Mouse (Mus musculus) regulatory T cell (primary cell): ENCODE results near the gene Zfp990.
"Not testable (repeated sequence)": the region's sequence is repeated elsewhere in the genome, so short reads cannot be mapped to it uniquely, and the experiment has no call there.

Experiments
- in situ Hi-C: fragments of 300-600 bp; cut with MboI, MseI; formaldehyde crosslinking; loops from one replicate; pipeline ENCODE4 v1.15.1; 2025; ENCODE audit warnings: high pct_unique_total_duplicates

Zfp990 gene

DNA sequence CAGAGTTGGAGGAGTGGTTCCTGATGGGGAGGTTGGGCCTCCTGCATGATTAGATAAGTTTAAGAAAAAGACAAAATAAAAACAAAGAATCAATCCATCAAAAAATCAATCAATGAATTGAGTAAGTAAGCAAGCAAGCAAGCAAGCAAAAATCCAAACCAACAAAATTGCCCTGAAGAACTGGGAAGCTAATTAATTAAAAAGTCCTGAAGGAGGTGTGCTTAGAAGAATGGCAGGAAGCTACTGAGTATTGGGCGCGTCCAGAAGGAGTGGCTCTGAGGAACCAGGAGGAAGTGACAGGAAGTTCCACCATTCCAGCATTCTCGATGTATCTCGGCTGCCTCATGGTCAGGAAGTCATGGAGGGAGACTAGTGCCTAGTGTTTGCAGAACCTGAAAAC, at the start of gene Zfp990:
Zfp990 (plus strand) TSS at position 301 of the 400 bp plus-strand sequence.
- in situ Hi-C loops = not testable (repeated sequence)

DNA sequence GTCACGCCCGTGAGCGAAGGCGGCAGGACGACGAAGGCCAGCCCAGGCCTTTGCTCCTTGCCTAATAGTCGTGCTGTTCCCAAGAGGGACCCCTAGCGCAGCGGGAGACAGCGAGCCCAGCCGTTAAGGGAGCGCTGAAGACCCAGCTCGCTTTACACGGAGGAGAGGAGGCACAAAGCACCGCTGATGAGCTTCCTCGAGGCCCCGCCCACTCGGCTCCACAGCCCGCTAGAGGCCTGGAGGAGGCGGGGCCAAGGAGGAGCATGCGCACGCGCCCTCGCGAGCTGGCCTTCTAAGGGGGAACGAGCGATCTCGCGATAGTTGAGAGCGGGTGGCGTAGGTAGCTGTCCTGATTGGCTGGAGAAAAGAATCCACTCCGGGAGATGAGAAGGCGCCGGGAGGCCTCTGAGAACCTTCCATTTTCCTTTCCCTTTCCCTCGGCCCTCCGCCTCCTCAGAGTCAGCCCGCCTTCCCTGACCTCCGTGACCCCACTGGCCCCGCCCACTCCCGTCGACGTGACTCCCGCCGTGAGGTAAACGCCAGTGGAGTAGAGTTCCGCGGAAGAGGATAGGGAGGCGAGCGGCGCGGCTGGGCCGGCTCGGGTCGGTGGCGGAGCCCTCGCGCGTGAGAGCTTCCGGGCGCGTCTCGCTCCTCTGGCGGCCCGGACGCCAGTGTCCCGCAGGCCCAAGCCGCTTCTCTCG, 46.9 kb upstream of the Zfp990 start:
- in situ Hi-C loops = loop anchor here (10.0 kb wide), 1 partner anchor 299 kb away; no protein-coding TSS in a partner anchor

DNA sequence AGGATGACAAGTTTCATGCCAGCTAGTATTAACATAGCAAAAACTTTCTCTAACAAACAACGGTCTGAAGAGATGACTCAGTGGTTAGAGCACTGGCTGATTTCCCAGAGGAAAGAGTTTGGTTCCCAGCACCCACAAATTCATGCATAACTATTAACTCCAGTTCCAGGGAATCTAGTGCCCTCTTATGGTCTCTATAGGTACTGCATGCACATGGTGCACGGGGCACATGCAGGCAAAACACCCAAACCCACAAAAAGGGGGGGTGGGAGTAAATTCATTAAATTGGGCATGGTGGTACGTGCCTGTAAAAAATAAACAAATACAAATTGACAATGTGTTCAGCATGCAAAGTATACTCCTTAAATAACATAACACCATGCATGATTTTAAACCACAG, 32.4 kb upstream of the Zfp990 start:
- in situ Hi-C loops = no loop called here

DNA sequence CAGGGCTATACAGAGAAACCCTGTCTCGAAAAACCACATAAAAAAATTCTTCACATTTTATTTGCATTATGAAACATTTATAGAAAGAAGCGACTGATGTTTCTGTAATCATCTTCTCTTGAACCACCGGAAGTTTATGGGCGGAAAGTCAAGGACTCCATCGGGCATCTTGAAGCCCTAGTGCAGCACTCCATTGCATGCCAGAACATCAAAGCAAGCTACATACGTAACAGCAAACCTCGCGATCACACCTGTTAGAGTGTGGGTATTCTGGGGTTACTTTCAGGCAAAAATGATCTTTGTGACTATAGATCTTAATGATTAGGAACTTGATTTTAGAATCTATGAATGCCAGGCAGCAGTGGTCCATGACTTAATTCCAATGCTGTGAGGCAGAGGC, 29.9 kb upstream of the Zfp990 start:
- in situ Hi-C loops = loop anchor here (5.0 kb wide), 1 partner anchor 1002 kb away; no protein-coding TSS in a partner anchor

DNA sequence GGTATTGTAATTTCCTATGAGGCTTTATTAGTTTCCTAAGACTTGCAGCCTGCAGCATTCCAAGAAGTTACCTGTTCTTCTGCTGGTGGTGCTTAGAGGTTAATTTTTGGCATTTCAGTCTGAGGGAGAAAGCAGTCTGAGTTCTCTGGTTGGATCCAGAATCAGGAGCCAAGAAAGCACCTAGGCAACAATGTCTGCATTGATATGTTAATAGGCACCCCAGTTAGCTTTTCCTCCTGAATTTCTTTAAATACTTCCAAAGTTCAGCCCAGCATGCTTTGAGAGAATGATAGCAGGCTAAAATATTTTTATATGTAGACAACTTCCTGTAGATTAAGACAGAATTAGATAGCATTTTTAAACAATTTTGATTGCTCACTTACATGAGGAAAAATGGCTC, 21.2 kb upstream of the Zfp990 start:
- in situ Hi-C loops = no loop called here

DNA sequence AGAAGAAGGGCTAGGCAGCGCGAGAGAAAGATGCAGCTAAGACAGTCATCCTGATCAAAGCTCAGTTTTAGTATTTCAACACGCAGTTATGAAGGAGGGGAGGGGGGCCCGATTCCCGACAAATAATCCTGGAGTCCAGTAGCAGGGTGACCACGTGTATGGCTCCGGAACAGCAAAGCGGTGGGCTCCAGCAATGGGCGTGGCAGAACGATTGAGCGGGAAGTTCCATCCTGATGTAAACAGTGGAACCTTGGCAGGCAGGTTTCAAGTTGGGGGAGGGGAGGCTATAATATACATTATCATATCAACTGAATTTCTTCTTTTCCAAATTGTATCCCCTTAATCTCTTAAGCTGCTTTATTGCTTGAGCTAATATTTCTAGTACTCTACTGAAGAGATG, 18.4 kb upstream of the Zfp990 start:
- in situ Hi-C loops = loop anchor here (10.0 kb wide), 1 partner anchor 163 kb away; no protein-coding TSS in a partner anchor

DNA sequence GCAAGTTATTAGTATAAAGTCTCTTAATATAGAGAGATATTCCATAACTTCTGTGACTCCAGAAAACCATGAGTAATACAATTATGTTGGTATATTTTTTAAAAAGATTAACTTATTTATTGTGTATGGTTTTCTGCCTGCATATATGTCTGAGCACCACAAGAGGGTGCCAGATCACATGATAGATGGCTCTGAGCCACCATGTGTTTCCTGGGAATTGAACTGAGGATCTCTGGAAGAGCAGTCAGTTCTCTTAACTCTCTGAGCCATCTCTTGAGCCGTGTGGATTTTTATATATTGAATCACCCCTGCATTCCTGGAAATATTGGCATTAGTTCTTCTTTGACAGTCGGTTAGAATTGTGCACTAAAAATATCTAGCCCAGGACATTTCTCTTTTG, 17.2 kb upstream of the Zfp990 start:
- in situ Hi-C loops = loop anchor here (10.0 kb wide), 1 partner anchor 161 kb away; no protein-coding TSS in a partner anchor

DNA sequence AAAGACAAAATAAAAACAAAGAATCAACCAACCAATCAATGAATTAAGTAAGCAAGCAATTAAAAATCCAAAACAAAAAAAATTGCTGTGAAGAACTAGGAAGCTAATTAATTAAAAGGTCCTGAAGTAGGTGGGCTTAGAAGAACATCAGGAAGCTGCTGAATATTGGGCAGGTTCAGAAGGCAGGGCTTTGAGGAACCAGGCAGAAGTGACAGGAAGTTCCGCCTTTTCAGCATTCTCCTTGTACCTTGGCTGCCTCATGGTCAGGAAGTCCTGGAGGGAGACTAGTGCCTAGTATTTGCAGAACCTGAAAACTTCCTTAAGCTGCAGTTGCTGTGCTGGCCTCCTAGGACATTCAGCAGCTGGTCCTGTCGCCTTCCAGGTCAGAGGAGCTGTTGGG, 4.1 kb downstream of the Zfp990 start:
- in situ Hi-C loops = not testable (repeated sequence)

DNA sequence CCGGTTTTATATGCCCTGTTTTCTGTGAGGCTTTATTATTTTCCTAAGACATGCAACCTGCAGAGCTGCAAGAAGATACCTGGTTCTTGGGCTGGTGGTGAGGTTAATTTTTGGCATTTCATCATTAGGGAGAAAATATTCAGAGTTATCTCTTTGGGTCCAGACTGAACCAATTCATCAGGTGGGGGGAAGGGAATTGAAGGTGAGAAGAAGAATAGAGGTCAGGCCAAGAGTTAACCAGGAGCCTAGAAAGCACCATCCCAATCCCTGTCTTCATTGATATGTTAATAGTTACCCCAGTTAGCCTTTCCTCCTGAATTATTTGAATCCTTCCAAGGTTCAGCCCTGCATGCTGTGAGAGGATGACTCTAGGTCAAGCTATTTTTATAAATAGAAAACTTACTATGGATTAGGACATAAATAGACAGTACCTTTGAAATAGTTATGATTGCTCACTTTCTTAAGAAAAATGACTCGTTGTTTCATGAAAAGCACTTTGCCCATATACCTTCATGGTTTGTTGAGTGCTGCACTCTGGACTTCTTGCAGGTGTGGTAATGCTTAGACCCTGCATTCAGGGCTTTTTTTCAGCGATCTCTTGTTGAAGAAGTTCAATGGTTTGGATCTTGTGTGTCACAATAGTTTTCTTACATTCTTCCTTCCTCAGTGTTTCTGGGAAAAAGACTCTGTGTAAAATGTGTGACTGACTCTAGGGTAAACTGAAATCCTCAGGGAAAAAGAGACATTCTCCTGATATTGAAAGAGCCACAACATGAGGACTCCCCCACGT, 5.4 kb downstream of the Zfp990 start:
- in situ Hi-C loops = not testable (repeated sequence)

DNA sequence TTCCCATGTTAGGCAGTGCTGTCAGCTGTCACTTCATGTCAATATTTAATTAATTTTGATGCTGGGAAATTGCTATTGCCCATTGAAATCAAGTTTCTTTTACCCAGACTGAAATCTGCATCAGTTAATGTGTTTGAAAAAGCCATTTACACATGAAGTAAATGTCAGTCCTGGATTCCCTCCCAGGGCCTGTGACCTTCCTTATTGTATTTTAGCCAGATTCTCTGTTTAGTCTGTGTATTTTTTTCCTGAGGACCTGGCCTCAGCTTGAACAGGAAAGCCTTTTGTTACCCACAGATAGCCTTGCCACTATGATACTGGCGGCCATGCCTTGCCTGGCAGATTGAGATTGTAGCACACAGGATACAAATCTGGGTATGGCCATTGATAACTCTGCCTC, 6.8 kb downstream of the Zfp990 start:
- in situ Hi-C loops = not testable (repeated sequence)

DNA sequence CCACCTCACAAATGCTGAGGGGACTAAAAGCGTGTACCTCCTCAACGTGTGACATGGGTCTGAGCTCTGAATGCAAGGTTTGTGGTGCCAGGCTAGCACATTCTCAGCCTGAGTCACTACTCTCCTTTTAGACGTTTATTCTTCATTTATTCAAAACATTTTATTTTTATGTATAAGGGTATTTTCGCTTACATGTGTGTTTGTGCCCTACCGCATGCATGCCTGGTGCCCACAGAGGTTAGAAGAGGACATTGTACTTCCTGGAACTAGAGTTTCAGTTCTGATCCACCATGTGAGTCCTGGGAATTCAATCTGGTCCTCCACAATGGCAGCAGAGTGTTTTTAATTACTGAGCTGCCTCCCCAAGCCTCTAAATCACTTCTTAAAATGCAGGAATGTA, 33.3 kb downstream of the Zfp990 start:
- in situ Hi-C loops = loop anchor here (5.0 to 25.0 kb wide), 2 partner anchors 1293 to 1793 kb away; no protein-coding TSS in a partner anchor

DNA sequence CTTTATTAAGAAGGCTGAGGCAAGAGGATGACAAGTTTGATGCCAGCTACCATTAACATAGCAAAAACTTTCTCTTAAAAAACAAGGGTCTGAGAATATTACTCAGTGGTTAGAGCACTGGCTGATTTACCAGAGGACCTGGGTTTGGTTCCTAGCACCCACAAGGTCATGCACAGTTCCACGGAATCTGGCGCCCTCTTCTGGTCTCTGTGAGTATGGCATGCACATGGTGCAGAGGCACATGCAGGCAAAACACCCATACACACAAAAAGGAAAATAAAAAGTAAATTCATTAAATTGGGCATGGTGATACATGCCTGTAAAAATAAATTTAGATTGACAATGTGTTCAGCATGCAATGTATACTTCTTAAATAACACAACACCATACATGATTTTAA, 34.5 kb downstream of the Zfp990 start:
- in situ Hi-C loops = loop anchor here (25.0 kb wide), 1 partner anchor 1292 kb away; no protein-coding TSS in a partner anchor

DNA sequence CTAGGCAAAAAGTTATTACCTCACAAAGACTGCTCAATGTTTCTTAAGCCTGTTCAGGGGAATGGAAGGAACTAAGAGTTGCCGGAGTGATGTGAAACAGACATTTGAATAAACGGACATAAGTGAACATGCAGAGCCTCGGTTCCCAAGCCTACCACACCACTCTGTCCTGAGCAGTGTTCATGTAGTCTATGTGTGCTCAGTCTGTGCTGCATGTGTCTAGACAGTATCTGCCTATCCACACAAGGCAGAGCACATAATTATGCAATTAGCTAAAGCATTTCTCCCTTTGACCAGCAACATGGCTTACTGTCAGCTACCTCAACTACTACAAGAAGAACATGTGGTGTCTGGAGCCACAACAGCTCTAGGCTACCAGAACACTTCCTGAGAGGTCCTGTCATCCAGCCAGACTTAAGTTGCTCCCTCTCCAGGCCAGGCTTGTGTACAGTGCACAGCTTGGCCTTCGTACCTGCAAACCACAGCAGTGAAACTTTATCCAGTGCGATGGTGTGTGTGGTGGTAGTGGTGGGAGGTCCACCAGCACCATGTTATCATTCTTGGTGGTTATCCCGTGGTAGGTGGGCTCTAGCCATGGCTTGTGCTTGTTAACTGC, 35.3 kb downstream of the Zfp990 start:
- in situ Hi-C loops = loop anchor here (25.0 kb wide), 1 partner anchor 1291 kb away; no protein-coding TSS in a partner anchor

DNA sequence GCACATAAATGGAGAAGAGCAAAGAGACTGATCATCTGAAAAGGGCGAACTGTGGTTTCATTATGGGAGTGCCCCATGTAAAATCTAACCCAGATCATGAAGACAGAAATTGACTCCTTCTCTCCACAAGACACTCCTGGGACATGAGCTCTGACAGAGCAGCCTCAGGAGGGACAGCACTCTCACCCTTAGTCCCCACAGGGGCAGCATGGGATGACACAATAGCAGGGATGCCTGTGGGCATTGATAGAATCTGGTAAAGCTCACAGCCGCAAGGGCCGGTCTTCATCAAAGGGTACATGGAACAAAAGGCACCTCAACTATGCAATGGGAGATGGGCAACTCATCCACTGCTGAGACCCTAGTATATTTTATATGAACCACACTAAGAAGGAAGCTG, 35.9 kb downstream of the Zfp990 start:
- in situ Hi-C loops = loop anchor here (25.0 kb wide), 1 partner anchor 1291 kb away; no protein-coding TSS in a partner anchor

DNA sequence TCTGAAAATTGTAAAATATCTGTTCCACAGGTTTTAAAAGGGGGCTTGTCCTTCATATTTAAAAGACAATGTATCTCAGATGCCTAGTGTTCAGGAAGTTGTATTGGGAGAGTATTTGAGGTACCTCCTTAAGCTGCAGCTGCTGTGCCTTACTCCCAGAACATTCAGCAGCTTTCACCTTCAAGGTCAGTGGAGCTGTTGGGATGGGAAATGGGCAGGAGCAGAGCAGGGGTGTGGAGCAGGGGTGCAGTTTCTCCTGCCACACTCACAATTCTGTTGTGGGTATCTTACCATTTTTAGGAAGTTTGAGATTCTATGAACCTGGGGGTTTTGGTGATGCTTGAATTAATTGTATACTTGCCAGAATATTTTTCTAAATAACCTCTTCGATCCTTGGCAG, 46.1 kb downstream of the Zfp990 start:
- in situ Hi-C loops = loop anchor here (5.0 kb wide), 2 partner anchors 1571 to 1961 kb away; no protein-coding TSS in a partner anchor

DNA sequence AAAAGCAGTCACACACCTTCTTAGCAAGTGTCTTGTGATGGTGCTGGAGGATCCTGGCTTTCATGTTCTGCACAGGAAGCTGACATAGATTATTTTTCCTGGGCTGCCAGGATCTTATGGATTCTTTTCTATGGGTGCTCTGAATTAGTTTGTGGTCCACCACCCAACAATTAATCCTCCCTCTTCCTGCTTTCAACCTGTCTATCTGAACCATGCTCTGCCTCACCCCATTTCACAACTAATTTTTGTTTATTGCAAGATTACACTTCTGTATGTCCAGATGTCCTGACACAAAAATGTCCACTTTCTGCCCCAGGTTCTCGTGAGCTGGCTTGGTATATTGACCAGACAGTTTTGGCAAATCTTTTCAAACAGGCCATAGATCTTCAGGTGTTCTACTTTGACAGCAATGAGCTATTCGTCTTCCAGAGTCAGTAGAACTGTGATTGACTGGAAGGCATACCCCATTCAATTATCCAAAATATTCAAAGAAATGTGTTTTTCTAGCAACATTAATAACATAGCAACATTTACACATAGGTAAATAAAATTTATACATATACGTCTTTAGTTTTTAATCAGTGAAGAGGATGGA, 49.0 kb downstream of the Zfp990 start:
- in situ Hi-C loops = loop anchor here (5.0 kb wide), 2 partner anchors 1568 to 1958 kb away; no protein-coding TSS in a partner anchor

DNA sequence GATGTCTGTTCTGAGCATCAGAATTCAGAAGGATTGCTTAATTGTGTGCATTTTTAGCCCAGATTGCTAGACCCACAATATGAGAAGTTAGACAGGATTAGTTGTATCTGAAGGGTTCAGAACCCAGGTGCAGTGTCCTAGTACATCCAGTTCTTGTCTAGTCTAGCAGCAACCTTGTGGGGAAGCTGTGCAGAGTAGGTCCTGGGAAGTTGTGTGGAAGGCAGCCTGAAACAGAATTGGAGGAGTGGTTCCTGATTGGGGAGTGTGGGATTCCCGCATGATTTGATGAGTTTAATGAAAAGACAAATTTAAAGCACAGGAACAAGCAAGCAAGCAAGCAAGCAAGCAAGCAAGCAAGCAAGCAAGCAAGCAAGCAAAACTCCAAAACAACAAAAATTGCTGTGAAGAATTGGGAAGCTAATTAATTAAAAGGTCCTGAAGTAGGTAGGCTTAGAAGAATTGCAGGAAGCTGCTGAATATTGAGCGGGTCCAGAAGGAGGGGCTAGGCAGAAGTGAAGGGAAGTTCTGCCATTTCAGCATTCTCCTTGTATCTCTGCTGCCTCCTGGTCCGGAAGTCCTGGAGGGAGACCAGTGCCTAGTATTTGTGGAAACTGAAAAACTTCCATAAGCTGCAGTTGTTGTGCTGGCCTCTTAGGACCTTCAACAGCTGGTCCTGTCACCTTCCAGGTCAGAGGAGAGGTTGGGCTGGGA, 53.7 kb downstream of the Zfp990 start:
- in situ Hi-C loops = no loop called here

DNA sequence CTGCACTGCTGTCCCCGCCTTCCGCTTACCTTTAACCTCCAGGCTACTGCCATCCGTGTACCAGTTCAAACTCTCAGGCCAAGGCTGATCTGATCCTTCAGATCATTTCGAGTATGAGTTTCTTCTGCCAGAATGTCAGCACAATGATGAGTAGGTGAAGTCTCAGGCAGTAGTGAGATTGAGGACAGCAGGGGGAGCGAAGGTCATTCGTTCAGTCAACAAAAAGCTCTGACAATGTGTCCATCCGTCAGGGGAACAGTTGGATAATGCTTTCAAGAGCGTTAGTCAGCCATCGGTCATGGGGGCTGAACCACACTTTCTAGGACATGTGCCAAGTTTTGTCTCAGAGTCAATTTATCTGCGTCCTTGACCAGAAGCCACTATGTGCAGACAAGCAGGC, 59.9 kb downstream of the Zfp990 start:
- in situ Hi-C loops = not testable (repeated sequence)

DNA sequence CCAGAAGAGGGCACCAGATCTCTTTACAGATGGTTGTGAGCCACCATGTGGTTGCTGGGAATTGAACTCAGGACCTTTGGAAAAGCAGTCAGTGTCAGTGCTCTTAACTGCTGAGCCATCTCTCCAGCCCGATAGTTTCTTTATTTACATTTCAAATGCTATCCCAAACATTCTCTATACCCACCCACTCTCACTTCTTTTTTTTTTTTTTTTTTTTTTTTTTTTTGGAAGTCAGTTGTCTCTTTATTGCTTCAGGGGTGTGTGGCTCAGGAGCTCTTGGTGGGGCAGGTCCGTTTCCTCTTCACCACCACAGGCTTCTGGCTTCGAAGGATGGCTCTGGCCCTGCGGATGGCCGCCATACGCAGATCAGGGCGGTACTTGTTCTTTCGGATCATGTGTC, 66.1 kb downstream of the Zfp990 start:
- in situ Hi-C loops = loop anchor here (5.0 to 25.0 kb wide), 2 partner anchors 174 to 686 kb away; no protein-coding TSS in a partner anchor

DNA sequence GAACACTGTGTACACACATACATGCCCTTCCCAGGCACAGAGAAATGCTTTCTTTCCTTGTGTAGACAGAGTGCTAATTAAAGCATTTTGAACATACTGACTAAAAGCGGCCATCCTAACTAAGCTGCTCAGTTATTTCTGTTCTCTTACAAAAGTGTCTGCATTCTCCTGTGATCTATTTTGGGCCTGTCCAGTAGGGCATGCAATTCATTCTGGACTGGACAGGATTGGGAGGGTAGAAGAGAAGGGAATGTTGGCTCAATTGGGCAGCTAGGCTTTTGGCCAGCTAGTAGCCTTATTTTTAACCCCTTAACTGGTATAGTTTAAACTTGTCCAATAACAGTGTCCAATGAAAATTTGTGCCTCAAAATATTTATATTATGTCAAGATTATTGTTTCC, 69.8 kb downstream of the Zfp990 start:
- in situ Hi-C loops = loop anchor here (25.0 kb wide), 1 partner anchor 682 kb away; no protein-coding TSS in a partner anchor

DNA sequence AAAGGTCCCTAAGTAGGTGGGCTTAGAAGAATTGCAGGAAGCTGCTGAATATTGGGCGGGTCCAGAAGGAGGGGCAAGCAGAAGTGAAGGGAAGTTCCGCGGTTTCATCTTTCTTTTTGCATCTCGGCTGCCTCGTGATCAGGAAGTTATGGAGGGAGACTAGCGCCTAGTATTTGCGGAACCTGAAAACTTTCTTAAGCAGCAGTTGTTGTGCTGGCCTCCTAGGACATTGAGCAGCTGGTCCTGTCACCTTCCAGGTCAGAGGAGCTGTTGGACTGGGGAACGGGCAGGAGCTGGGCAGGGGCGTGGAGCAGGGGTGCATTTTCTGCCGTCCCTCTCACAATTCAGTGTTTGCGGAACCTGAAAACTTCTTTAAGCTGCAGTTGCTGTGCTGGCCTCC, 74.5 kb downstream of the Zfp990 start, which contains the start of gene Gm13212:
Gm13212 (plus strand) TSS at position 89 of the 400 bp plus-strand sequence.
- in situ Hi-C loops = loop anchor here (25.0 kb wide), 1 partner anchor 677 kb away; no protein-coding TSS in a partner anchor
